Mouse (Mus musculus) embryonic fibroblast, embryonic 13.5 days (primary cell): ENCODE data around the gene Dbi.

Experiments
- CTCF ChIP-seq: IDR thresholded peaks from 2 replicates; pipeline ENCODE4 v1.5.1; 2011; ENCODE audit warnings: mild to moderate bottlenecking, control low read depth, low read length, moderate library complexity, borderline replicate concordance; ENCODE audit not compliant: insufficient read depth
- POLR2A ChIP-seq: IDR thresholded peaks from 2 replicates; pipeline ENCODE4 v1.6.1; 2011; ENCODE audit warnings: low read depth, mild to moderate bottlenecking, control low read depth, low read length, moderate library complexity

- no peak for TF ChIP-seq POLR2A
- no peak for TF ChIP-seq CTCF
Measured at GRCm38 (mm10) chr1:120132376-120132775, 11.5 kb upstream of the Dbi start.
